Mouse (Mus musculus) lung, postnatal 10 days (tissue): ENCODE measurements around the gene Pde4d.
A peak's percentile ranks its signal among the peaks of the same experiment; 100 is the strongest.

Source experiments
- DNase-seq: peaks from one replicate; pipeline ENCODE4 v3.0.0; 2021

Gene Pde4d

DNA sequence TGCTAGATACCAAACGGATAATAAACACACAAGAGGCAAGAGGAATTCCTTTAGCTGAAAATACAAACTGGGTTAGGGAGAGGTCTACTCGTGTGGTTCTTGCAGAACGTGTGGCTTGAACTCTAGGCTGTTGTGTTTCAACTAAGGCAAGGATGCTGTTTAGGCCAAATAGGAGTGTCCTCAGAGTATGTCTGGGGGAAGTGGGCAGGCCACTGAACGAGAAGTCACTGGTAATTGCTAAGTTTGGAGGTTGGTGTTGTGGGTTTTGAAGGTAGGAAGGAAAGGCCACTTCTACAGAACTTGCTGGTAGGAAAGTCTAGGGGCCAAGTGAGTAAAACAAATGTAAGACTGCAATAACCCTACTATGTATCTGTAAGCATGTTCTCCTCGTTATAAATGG, 876.3 kb downstream of the Pde4d start:
- no peak for DNase-seq

DNA sequence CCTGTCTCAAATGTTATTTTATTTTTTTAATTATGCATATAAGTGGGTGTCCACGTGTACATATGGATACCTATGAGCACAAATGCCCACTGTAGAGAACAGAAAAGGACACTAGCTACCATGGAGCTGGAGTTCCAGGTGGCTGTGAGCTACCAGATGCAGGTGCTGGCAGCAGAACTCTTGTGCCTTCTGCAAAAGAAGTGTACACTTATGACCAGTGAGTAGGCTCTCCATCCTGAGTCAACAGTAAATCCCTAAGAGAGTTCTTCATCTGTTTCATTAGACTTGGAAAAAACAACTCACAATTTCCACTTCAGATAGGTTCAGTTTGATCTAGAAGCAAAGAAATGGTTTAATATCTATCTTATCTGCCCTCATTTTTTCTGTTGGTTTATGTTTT, 881.8 kb downstream of the Pde4d start:
- no peak for DNase-seq

DNA sequence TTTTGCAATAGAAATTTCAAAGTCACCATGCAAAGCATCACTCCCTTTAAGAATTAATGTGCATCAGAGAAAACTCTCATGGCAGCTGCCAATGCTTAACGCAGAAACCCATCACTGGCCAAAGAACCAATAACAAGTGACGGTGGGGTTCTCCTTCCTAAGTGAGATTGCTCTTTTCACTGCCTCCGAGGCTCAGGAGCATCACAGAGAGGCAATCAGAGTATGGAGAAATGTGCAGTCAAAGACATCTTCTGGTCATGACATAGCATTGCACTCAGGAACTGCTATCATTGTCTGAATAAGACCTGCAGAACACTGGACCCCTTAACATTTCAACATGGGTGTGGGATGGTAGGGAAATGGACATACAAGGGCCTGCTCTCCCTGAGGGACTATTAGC, 892.2 kb downstream of the Pde4d start:
- no peak for DNase-seq

GRCm38 (mm10) chr13:109342469-109342868, 892.7 kb downstream of the Pde4d start:
- no peak for DNase-seq

GRCm38 (mm10) chr13:109343596-109343995, 893.8 kb downstream of the Pde4d start:
- DNase-seq, result peak; percentile 90

- DNase-seq, result peak; percentile 9
These were observed 898.0 kb downstream of the Pde4d start for GRCm38 (mm10) chr13:109347770-109348169.

- no peak for DNase-seq
These were observed 898.6 kb downstream of the Pde4d start for GRCm38 (mm10) chr13:109348316-109348715.

- no peak for DNase-seq
These were observed 900.4 kb downstream of the Pde4d start for GRCm38 (mm10) chr13:109350100-109350499.

GRCm38 (mm10) chr13:109354017-109354416, 904.3 kb downstream of the Pde4d start:
- no peak for DNase-seq

DNA sequence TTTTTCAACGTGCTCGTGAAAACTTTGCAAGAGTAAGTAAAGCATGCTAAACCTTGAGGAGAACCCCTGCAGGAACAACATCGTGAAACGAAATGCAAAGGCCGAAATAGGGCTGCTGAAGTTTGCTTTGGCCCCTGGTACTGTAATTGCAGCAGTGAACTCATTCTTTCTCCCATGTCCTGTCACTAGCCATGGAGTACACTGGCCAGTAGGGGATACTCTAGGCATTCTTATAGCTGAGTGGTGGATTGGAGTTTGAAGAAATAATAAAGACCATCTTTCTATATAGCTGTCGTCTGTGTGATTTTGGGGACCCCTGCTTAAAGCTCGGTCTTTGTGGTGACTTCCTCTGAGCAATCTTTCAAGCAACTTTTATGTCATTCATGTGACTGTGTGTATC, 906.5 kb downstream of the Pde4d start:
- DNase-seq, result peak; percentile 12

DNA sequence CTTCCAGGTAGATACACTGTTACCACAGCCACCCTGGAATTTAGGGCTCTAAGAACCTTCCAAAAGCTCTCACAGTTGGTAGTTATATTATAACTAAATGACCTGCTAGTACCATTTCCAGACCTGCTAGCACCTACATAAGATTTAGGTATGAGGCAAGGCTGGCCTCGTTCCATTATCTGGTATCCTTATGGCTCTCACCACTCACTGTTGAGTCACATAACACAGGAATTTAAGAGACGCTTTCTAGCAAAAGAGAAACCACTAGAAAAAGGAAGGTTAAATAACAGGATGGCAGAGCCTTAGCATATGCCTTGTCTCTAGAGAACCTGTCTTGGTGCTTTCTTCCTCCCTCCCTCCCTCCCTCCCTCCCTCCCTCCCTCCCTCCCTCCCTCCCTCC, 910.2 kb downstream of the Pde4d start:
- DNase-seq, result no peak

DNA sequence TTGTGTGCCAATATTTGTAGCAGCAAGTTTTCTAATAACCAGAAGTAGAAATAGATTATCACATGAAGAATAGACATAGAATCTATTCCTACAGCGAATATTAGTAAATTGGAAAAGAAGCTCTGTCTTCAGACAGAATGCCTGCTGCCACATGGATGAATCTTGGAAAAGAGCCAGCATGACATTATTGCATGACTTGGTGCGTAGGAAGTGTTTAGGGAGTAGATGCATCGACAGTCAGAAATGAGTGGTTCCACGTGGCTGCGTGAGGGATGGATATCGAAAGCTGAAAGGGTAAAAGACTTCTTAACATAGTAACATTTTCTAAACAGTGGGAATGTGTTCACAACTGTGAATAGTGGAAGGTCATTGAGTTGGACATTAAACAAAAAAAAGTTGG, 912.6 kb downstream of the Pde4d start:
- no peak for DNase-seq

DNA sequence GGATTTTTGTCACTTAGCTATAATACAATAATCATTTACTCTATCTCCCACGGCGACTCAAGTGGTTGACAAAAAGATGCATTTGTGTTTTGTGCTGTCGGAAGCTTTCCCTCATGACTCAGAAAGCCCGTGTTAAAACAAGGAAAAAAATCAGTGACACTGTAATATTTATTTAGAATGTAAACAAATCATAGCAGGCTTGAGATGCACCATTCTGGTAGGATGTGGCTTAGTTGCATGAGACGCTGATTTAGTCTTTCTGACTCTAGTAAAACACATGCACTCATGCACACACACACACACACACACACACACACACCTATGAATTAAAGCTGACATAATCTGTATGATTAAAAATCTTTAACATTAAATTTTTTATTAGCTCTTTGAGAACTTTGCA, 924.7 kb downstream of the Pde4d start:
- DNase-seq, result no peak

DNA sequence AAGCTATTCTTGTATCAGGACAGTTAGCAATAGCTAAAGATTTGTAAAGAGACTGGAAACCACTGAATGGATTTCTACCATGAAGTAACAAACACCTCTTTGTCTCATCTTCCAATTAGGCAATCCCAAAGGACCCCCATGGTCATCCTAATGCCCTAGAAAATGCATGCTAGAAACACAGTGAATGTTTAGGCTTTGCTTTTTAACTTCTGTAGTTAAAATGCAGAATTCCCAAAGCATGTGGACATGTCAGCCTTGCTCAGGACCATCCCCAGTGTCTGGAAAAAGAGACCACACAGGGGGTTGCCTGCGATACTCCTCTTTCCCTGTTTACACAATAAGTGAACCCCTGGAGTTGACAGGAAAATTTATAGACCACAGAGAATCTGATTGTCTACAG, 926.9 kb downstream of the Pde4d start:
- DNase-seq, result no peak

DNA sequence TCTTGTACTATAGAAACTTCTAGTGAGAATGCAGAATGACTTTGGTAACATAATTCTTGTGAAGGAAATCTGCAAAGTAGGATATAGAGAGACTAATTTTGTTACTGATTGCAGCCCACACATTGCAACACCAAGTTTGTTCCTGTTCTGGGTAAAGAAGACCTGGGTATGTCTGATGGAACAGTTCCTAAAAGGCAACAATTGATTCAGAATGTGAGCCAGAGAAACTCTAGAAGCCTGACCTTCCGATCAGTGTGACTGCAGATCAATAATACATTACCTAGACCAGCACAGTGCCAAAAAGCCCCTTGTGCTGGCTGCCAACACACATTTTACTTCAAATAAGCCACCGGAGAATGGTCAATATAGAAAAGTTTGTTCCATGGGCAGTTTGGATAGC, 930.4 kb downstream of the Pde4d start:
- no peak for DNase-seq

GRCm38 (mm10) chr13:109388626-109389220, 939.0 kb downstream of the Pde4d start:
- DNase-seq, result no peak

DNA sequence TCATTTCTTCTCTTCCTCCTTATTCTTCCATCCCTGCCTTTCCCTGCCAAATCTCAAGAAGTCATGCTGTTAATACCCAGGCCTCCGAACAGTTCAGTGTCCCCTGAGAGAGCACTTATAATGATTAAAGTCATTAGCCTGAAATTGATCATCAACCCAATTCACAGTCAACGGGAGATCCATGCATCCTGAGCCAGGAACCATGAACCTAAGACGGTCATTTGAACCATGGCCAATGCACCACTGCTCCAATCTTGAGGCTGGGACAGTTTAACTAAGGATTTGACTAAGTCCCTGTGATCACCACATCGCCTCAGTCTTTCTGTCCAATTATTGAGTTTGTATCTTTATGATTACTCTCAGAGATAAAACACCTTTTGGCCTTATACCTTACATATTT, 952.6 kb downstream of the Pde4d start:
- no peak for DNase-seq

DNA sequence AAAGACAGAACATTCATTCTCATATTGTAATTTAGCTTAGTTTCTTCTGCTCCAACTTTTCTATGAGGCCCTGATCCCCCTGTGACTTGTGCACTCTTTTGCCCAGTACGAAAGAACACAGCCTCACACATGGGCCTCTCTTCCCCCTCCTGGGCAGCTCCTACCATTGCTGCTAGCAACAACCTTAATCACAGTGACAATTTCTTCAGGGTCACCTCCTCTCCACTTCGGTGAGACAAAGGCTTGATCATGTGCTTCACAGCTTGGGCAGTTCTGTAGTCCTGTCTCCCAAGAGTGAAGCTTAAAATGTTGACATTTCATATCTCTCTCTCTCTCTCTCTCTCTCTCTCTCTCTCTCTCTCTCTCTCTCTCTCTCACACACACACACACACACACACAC, 953.2 kb downstream of the Pde4d start:
- DNase-seq, result no peak

GRCm38 (mm10) chr13:109406341-109406740, 956.6 kb downstream of the Pde4d start:
- DNase-seq, result no peak

GRCm38 (mm10) chr13:109407371-109407770, 957.6 kb downstream of the Pde4d start:
- DNase-seq, result no peak

DNA sequence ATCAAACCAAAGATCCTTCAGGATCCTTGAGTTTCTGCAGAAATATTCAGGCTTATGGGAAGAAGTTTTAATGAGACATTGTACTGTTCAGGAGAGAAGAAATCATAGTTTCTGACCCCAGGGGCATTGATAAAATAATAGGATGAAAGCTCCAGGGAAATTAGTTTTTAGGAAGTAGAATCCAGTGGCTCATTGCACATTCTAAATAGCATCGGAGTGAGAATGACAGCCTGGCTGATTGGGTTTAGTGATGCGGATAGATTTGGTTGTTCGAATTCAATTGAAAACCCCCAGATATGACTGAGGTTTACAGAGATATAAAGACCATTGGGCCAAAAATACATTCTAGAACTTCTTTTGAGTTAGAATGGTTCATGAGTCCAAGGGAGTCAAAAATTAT, 970.7 kb downstream of the Pde4d start:
- no peak for DNase-seq

DNA sequence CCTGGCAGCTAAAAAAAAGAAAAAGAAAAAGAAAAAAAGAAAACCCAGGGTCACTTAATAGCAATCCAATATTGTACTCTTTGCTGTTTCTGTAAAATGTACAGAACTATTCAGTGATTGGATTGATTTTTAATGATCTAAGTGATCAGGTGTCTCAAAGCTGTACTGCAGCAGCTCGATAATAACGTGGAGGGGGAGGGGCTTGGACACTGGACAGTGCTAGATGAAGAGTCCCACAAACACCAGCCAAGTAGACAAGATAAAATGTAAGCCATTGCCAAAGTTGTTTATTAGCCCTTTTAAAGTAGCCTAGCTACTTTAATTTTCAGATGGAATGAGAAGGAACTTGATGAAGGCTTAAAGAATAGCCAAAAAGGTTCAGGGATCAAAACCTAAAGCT, 975.2 kb downstream of the Pde4d start:
- DNase-seq, result no peak

DNA sequence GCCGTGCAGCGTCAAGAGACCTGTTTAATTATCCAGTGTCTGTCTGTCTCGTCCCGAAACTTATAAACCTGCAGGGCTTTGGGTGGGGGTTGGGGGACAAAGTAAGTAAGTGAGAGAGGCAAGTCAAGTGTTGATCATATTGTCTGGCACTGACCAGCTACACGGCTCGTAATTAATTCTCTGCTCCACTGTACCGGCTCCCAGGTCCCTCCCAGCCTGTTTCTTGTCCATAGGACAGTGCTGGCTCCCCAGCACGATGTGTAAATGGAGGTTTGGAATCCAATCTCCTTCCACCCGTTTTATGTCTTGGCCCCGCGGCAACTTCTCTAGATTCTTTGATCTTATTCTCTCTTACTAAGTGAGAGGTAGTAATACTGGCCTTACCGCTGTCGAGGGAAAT, 975.8 kb downstream of the Pde4d start:
- no peak for DNase-seq

DNA sequence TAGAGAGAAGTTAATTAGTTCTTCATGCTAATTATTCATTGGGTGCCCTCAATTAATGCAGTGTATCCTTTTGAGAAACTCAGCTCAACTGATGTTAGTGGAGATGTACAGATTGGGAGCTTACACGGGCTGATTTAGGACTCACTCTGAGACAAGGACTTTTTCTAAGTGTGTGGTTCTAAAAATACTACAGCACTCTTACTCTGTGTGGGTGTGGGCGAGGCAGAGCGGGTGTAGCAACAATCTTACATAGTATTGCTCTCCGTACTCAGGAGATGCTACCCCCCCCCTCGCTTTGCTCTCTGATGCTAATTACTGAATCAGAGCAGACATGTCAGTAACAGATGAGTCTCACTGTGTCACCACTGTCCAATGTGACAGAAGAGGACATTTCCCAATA, 976.3 kb downstream of the Pde4d start:
- no peak for DNase-seq

GRCm38 (mm10) chr13:109427541-109427940, 977.8 kb downstream of the Pde4d start:
- no peak for DNase-seq

DNA sequence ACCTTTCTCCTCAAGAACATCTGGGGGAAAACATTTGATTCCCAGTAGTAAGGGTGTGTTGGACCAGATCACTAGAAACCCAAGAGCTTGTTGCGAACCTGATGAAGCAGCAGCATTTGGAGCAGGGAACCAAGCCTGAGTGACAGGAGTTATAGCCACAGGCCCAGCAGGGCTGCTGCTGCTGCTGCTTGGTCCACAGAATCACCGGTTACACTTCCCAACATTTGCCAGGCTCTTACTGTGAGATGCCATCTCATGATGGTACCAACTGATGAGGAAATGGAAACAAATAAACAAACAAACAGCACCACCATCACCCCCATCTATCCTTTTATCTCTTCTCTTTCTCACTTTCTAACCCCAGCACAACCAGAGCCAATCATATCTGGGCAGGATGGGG, 979.8 kb downstream of the Pde4d start:
- DNase-seq, result no peak
